Mouse (Mus musculus): ENCODE measurements around the gene Tbx5. TPM values are rescaled to one million over a fixed set of nuclear protein-coding genes. Genes with fewer than 3 reads are reported as not detected.

Tbx5 gene
- polyA plus RNA-seq, 1 experiment from 2014 or later, result 0.45 TPM

Other genes starting within 250 kb of the Tbx5 start
- 10.5 and 15.5 TPM in 2 replicates for gene Tbx3, start 162.0 kb upstream of the Tbx5 start, polyA plus RNA-seq (2014; fragmentation: Nextera tagmentation; extraction: Ambion mirVana)